Mouse (Mus musculus) embryonic facial prominence, embryonic 15.5 days (tissue): ENCODE measurements around the gene Akr1c19. TPM values are rescaled to one million over a fixed set of nuclear protein-coding genes. Genes with fewer than 3 reads are reported as not detected.
"Not testable (repeated sequence)": the region's sequence is repeated elsewhere in the genome, so short reads cannot be mapped to it uniquely, and the experiment has no call there.

Experiments used
- ATAC-seq: fragments of 200-750 bp; cut with Nextera tagmentation; 2 replicates; pipeline ENCODE4 v1.8.0; 2017; ENCODE audit warnings: low read depth, moderate TSS enrichment; ENCODE audit not compliant: insufficient number of reproducible peaks, low FRiP score, low TSS enrichment
- H3K27ac ChIP-seq: fragments of 300-500 bp; sonication (generic); replicated peaks from 2 replicates; pipeline ENCODE4 v1.5.1; 2015; ENCODE audit warnings: mild to moderate bottlenecking, inconsistent platforms
- H3K27me3 ChIP-seq: fragments of 300-500 bp; sonication (generic); 2 replicates; pipeline ENCODE4 v1.6.1; 2015; ENCODE audit warnings: inconsistent platforms
- H3K36me3 ChIP-seq: fragments of 300-500 bp; sonication (generic); 2 replicates; pipeline ENCODE4 v1.6.1; 2015; ENCODE audit warnings: mild to moderate bottlenecking, inconsistent platforms
- H3K4me1 ChIP-seq: fragments of 300-500 bp; sonication (generic); 2 replicates; pipeline ENCODE4 v1.6.1; 2015; ENCODE audit warnings: inconsistent platforms
- H3K4me2 ChIP-seq: fragments of 300-500 bp; sonication (generic); replicated peaks from 2 replicates; pipeline ENCODE4 v1.6.1; 2015; ENCODE audit warnings: mild to moderate bottlenecking, inconsistent platforms
- H3K4me3 ChIP-seq: fragments of 300-500 bp; sonication (generic); replicated peaks from 2 replicates; pipeline ENCODE4 v1.5.1; 2015; ENCODE audit warnings: mild to moderate bottlenecking, inconsistent platforms
- H3K9ac ChIP-seq: fragments of 300-500 bp; sonication (generic); 2 replicates; pipeline ENCODE4 v1.6.1; 2015; ENCODE audit warnings: inconsistent platforms
- H3K9me3 ChIP-seq: fragments of 300-500 bp; sonication (generic); replicated peaks from 2 replicates; pipeline ENCODE4 v1.6.1; 2016; ENCODE audit warnings: inconsistent platforms
- WGBS: fragments of 180-500 bp; shearing (Covaris S2); methylation state at CpG from one replicate; pipeline ENCODE4 v1.1.7; 2015; 5-methylcytosine and 5-hydroxymethylcytosine counted together
- polyA plus RNA-seq: library from polyadenylated mRNA; unstranded; fragments of >200 nt; fragmentation: Nextera tagmentation; extraction: Ambion mirVana; gene quantifications from 2 replicates; pipeline ENCODE4 v1.2.1, GENCODE M21; 2015

The Akr1c19 gene
- polyA plus RNA-seq, 1 experiment from 2014 or later, result 0.43 TPM

GRCm38 (mm10) chr13:4230841-4231623 is 2.5 kb downstream of the Akr1c19 start:
- H3K4me1 ChIP-seq, result no peaks in the 10 kb centered on the region
- WGBS, result 88% methylated on average over 8 of the region's 8 CpGs
- H3K4me3 ChIP-seq, result no peak overlapping the region
- no peaks in the 10 kb centered on the region for H3K9me3 ChIP-seq
- H3K27ac ChIP-seq, result no peak overlapping the region
- no peak overlapping the region for H3K9ac ChIP-seq
- no peak overlapping the region for H3K4me2 ChIP-seq
- no peak for ATAC-seq
- no peaks in the 10 kb centered on the region for H3K27me3 ChIP-seq
- H3K36me3 ChIP-seq, result no peaks in the 10 kb centered on the region

GRCm38 (mm10) chr13:4233135-4233534 is 4.6 kb downstream of the Akr1c19 start:
- H3K27me3 ChIP-seq, result no peaks in the 10 kb centered on the region
- H3K36me3 ChIP-seq, result no peaks in the 10 kb centered on the region
- H3K9me3 ChIP-seq, result no peaks in the 10 kb centered on the region
- no peak overlapping the region for H3K9ac ChIP-seq
- ATAC-seq, result no peak
- H3K4me2 ChIP-seq, result no peak overlapping the region
- WGBS, result 78% methylated on average over 1 of the region's 1 CpGs
- no peak overlapping the region for H3K27ac ChIP-seq
- H3K4me1 ChIP-seq, result no peaks in the 10 kb centered on the region
- no peak overlapping the region for H3K4me3 ChIP-seq

- Histone ChIP-seq H3K4me1 (no peaks in the 10 kb centered on the region), H3K27ac (no peak overlapping the region), H3K27me3 (no peaks in the 10 kb centered on the region), H3K36me3 (no peaks in the 10 kb centered on the region), H3K4me3 (no peak overlapping the region), H3K9me3 (no peaks in the 10 kb centered on the region), H3K4me2 (no peak overlapping the region), H3K9ac (no peak overlapping the region)
- no peak for ATAC-seq
- WGBS, result 70% methylated on average over 3 of the region's 3 CpGs
These were observed 5.2 kb downstream of the Akr1c19 start for GRCm38 (mm10) chr13:4233536-4234172.

- Histone ChIP-seq H3K36me3 (no peaks in the 10 kb centered on the region), H3K4me2 (peak overlapping the region; percentile 51), H3K27ac (no peak overlapping the region), H3K27me3 (no peaks in the 10 kb centered on the region), H3K9ac (no peak overlapping the region), H3K4me1 (peaks cover 4% of the 10 kb centered on the region; the same call in 1 of the 2 replicates), H3K9me3 (no peaks in the 10 kb centered on the region), H3K4me3 (peak overlapping the region; percentile 27; the same call in 1 of the 2 replicates)
- 3% methylated on average over 13 of the region's 13 CpGs for WGBS
- peak; percentile 43; the same call in 1 of the 2 replicates for ATAC-seq
These were observed 16.5 kb downstream of the Akr1c19 start for GRCm38 (mm10) chr13:4244861-4245559.

GRCm38 (mm10) chr13:4249347-4249746 is 20.8 kb downstream of the Akr1c19 start:
- Histone ChIP-seq H3K4me1 (peaks cover 4% of the 10 kb centered on the region; the same call in 1 of the 2 replicates), H3K4me3 (no peak overlapping the region), H3K36me3 (no peaks in the 10 kb centered on the region), H3K27ac (no peak overlapping the region), H3K9ac (no peak overlapping the region), H3K27me3 (no peaks in the 10 kb centered on the region), H3K9me3 (no peaks in the 10 kb centered on the region), H3K4me2 (no peak overlapping the region)
- 66% methylated on average over 3 of the region's 3 CpGs for WGBS
- ATAC-seq, result no peak

GRCm38 (mm10) chr13:4256894-4257293 is 28.4 kb downstream of the Akr1c19 start:
- ATAC-seq, H3K27ac ChIP-seq, H3K9me3 ChIP-seq, H3K4me1 ChIP-seq, H3K4me2 ChIP-seq, H3K36me3 ChIP-seq, H3K27me3 ChIP-seq, H3K9ac ChIP-seq, H3K4me3 ChIP-seq: not testable (repeated sequence)

GRCm38 (mm10) chr13:4257349-4257748 is 28.8 kb downstream of the Akr1c19 start:
- Histone ChIP-seq H3K9ac (no peak overlapping the region), H3K4me3 (no peak overlapping the region), H3K36me3 (no peaks in the 10 kb centered on the region), H3K27ac (no peak overlapping the region), H3K4me2 (no peak overlapping the region), H3K27me3 (no peaks in the 10 kb centered on the region), H3K4me1 (no peaks in the 10 kb centered on the region), H3K9me3 (no peaks in the 10 kb centered on the region)
- 74% methylated on average over 6 of the region's 6 CpGs for WGBS
- ATAC-seq, result no peak

- Histone ChIP-seq H3K27me3 (no peaks in the 10 kb centered on the region), H3K9ac (no peak overlapping the region), H3K4me3 (no peak overlapping the region), H3K27ac (no peak overlapping the region), H3K9me3 (no peaks in the 10 kb centered on the region), H3K4me2 (no peak overlapping the region), H3K4me1 (no peaks in the 10 kb centered on the region), H3K36me3 (no peaks in the 10 kb centered on the region)
- WGBS, result 84% methylated on average over 3 of the region's 3 CpGs
- ATAC-seq, result no peak
These were observed 36.1 kb downstream of the Akr1c19 start for GRCm38 (mm10) chr13:4264612-4265011.

- no peak for ATAC-seq
- Histone ChIP-seq H3K4me1 (no peaks in the 10 kb centered on the region), H3K9me3 (no peaks in the 10 kb centered on the region), H3K36me3 (no peaks in the 10 kb centered on the region), H3K27me3 (no peaks in the 10 kb centered on the region), H3K4me2 (no peak overlapping the region), H3K27ac (no peak overlapping the region), H3K4me3 (no peak overlapping the region), H3K9ac (no peak overlapping the region)
- WGBS, result 86% methylated on average over 2 of the region's 2 CpGs
These were observed 36.5 kb downstream of the Akr1c19 start for GRCm38 (mm10) chr13:4265047-4265446.

- 89% methylated on average over 2 of the region's 2 CpGs for WGBS
- H3K9ac ChIP-seq, H3K4me3 ChIP-seq, H3K9me3 ChIP-seq, H3K4me1 ChIP-seq, H3K27me3 ChIP-seq, H3K36me3 ChIP-seq, H3K4me2 ChIP-seq, ATAC-seq, H3K27ac ChIP-seq: not testable (repeated sequence)
These were observed 37.0 kb downstream of the Akr1c19 start for GRCm38 (mm10) chr13:4265455-4265854.

- no peak for ATAC-seq
- Histone ChIP-seq H3K4me3 (no peak overlapping the region), H3K36me3 (no peaks in the 10 kb centered on the region), H3K4me1 (no peaks in the 10 kb centered on the region), H3K9me3 (no peaks in the 10 kb centered on the region), H3K4me2 (no peak overlapping the region), H3K27me3 (no peaks in the 10 kb centered on the region), H3K9ac (no peak overlapping the region), H3K27ac (no peak overlapping the region)
These were observed 42.4 kb downstream of the Akr1c19 start for GRCm38 (mm10) chr13:4270860-4271259.
